Mouse (Mus musculus) midbrain, postnatal 0 days (tissue): ENCODE data around the gene Pnck. TPM values are rescaled to one million over a fixed set of nuclear protein-coding genes. Genes with fewer than 3 reads are reported as not detected.

Experiments used
- ATAC-seq: fragments of 200-750 bp; cut with Nextera tagmentation; 2 replicates; pipeline ENCODE4 v1.8.0; 2017; ENCODE audit warnings: moderate number of reproducible peaks, mild to moderate bottlenecking, moderate TSS enrichment, moderate library complexity; ENCODE audit not compliant: low FRiP score
- DNase-seq: peaks from one replicate; pipeline ENCODE4 v3.0.0-alpha.2; 2015; ENCODE audit warnings: low spot score
- H3K27ac ChIP-seq: fragments of 300-500 bp; sonication (generic); 2 replicates; pipeline ENCODE4 v1.5.1; 2014; ENCODE audit warnings: low read depth, mild to moderate bottlenecking, low read length, mixed read lengths
- H3K27me3 ChIP-seq: fragments of 300-500 bp; sonication (generic); 2 replicates; pipeline ENCODE4 v1.6.1; 2014; ENCODE audit warnings: low read length, control low read depth, mixed read lengths; ENCODE audit not compliant: insufficient read depth
- H3K36me3 ChIP-seq: fragments of 300-500 bp; sonication (generic); 2 replicates; pipeline ENCODE4 v1.6.1; 2014; ENCODE audit warnings: low read length, control low read depth, mixed read lengths; ENCODE audit not compliant: insufficient read depth
- H3K4me1 ChIP-seq: fragments of 300-500 bp; sonication (generic); 2 replicates; pipeline ENCODE4 v1.6.1; 2014; ENCODE audit warnings: mild to moderate bottlenecking, control low read depth, antibody characterized with exemption, low read length, mixed read lengths; ENCODE audit not compliant: insufficient read depth
- H3K4me2 ChIP-seq: fragments of 300-500 bp; sonication (generic); 2 replicates; pipeline ENCODE4 v1.6.1; 2014; ENCODE audit warnings: low read depth, mild to moderate bottlenecking, low read length, mixed read lengths; ENCODE audit not compliant: poor library complexity, severe bottlenecking
- H3K4me3 ChIP-seq: fragments of 300-500 bp; sonication (generic); 2 replicates; pipeline ENCODE4 v1.5.1; 2014; ENCODE audit warnings: low read depth, mild to moderate bottlenecking, low read length, moderate library complexity
- H3K9ac ChIP-seq: fragments of 300-500 bp; sonication (generic); replicated peaks from 2 replicates; pipeline ENCODE4 v1.6.1; 2014; ENCODE audit warnings: mild to moderate bottlenecking, low read length, moderate library complexity, mixed read lengths; ENCODE audit not compliant: poor library complexity, severe bottlenecking
- H3K9me3 ChIP-seq: fragments of 300-500 bp; sonication (generic); 2 replicates; pipeline ENCODE4 v1.6.1; 2016; ENCODE audit warnings: low read length, control low read depth
- CTCF ChIP-seq: IDR thresholded peaks from 2 replicates; pipeline ENCODE4 v1.5.1; 2016; ENCODE audit warnings: antibody characterized with exemption, mild to moderate bottlenecking
- WGBS: fragments of 180-500 bp; shearing (Covaris S2); extraction: QIAGEN DNeasy Blood & Tissue Kit; methylation state at CpG from one replicate; pipeline ENCODE4 v1.1.7; 2014; 5-methylcytosine and 5-hydroxymethylcytosine counted together
- polyA plus RNA-seq: library from polyadenylated mRNA; unstranded; fragments of >200 nt; fragmentation: Nextera tagmentation; extraction: Ambion mirVana; gene quantifications from 2 replicates; pipeline ENCODE4 v1.2.1, GENCODE M21; 2015
- total RNA-seq: library from RNA; depleted of rRNA; stranded (reverse); fragments of >200 nt; gene quantifications from 2 replicates; pipeline ENCODE4 v1.2.3, GENCODE M21; 2014

The Pnck gene
- total and polyA plus RNA-seq, 2 experiments from 2014 or later = 136 to 159 TPM

DNA sequence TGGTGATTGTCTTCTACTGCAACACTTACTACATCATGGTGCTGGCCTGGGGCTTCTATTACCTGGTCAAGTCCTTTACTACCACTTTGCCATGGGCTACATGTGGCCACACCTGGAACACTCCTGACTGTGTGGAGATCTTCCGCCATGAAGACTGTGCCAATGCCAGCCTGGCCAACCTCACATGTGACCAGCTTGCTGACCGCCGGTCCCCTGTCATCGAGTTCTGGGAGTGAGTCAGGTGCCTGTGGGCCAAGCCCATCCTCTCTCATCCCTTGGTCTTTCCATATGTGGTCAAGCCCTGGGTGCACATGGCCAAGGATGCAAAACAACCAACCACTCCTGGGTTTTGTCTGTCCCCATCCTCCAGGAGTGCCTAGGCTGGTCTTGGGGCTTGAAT, 16.8 kb upstream of the Pnck start:
- Histone ChIP-seq H3K36me3 (peaks cover 20% of the 10 kb centered on the region), H3K27ac (no peak overlapping the region), H3K9ac (no peak overlapping the region), H3K4me2 (no peak overlapping the region), H3K4me1 (no peaks in the 10 kb centered on the region), H3K27me3 (no peaks in the 10 kb centered on the region), H3K4me3 (no peak overlapping the region), H3K9me3 (no peaks in the 10 kb centered on the region)
- WGBS = 97% methylated on average over 4 of the region's 4 CpGs
- ATAC-seq (no peak), DNase-seq (no peak)
- TF ChIP-seq CTCF = no peak

DNA sequence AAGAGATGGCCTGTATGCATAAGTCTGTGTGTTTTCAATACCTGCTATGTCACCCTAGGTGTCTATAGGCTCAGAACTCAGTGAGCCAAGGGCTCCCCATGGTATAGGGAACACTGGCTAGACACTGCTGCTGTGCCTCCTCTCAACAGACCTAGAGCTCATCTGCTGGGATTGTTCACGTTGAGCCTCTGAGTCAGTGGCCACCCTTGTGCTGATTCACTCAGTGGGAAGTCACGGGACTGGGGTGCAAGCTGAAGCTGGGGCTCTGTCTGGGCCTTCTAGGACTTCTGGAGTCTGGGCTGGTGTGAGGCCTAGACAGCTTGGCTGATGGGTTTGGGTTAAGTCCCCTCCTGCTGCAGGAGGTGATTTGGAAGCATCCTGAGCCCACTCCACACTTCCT, 15.3 kb upstream of the Pnck start:
- no peaks in the 10 kb centered on the region for H3K27me3 ChIP-seq
- H3K9me3 ChIP-seq = no peaks in the 10 kb centered on the region
- WGBS = 71% methylated on average over 2 of the region's 2 CpGs
- ATAC-seq (no peak), DNase-seq (no peak)
- no peak overlapping the region for H3K9ac ChIP-seq
- no peaks in the 10 kb centered on the region for H3K4me1 ChIP-seq
- no peak for TF ChIP-seq CTCF
- peak overlapping the region; percentile 71 for H3K4me2 ChIP-seq
- no peak overlapping the region for H3K27ac ChIP-seq
- peak overlapping the region; percentile 53; the same call in 1 of the 2 replicates for H3K4me3 ChIP-seq
- H3K36me3 ChIP-seq = peaks cover 11% of the 10 kb centered on the region

DNA sequence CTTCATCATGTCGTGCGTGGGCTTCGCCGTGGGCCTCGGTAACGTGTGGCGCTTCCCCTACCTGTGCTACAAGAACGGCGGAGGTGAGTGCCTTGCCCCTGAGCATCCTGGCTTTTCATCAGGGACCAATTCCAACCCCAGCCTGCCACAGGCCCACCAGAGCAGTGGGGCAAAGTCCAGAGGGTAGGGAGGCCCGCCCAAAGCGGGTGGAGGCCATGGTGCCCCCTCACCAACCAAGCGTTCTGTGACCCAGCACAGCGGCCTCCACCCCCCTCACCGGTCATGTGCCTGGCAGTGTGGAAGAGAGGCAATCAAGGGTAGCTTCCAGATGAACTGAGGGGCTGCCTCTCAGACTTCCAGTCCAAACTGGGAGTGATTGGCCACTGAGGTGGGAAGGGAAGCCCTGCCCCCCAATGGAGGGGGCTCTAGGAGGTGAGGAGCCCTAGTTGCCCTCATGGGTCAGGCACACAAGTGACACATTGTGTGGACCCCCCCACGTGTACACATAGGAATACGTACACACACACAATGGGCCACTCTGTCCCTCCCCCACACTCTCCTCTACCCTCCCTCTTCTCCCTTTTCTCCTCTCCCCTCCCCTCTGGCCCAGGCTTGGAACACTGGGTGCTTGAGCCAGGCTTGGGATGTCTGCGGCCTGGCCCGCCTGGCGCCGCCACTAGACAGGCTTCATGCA, 14.2 kb upstream of the Pnck start:
- peak; percentile 34 for DNase-seq

DNA sequence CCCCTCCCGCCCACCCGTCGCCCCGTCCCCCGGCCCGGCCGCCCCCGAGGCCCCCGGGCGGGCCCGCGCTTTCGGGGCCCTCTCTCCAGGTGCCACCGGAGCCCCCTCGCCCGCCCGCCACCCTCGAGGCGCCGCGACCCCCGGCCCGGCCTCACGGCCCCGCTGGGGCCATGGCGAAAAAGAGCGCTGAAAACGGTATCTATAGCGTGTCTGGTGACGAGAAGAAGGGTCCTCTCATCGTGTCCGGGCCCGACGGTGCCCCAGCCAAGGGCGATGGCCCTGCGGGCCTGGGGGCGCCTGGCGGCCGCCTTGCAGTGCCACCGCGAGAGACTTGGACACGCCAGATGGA, 13.7 kb upstream of the Pnck start:
- no peak for TF ChIP-seq CTCF
- H3K9ac ChIP-seq = peak overlapping the region; percentile 76
- WGBS = 23% methylated on average over 32 of the region's 42 CpGs
- H3K9me3 ChIP-seq = no peaks in the 10 kb centered on the region
- H3K27ac ChIP-seq = peak overlapping the region; percentile 51; the same call in 1 of the 2 replicates
- H3K4me3 ChIP-seq = peak overlapping the region; percentile 53
- peak; percentile 15; the same call in 1 of the 2 replicates for ATAC-seq
- DNase-seq = no peak
- no peaks in the 10 kb centered on the region; the same call in 1 of the 2 replicates for H3K36me3 ChIP-seq
- no peaks in the 10 kb centered on the region for H3K27me3 ChIP-seq
- H3K4me2 ChIP-seq = peak overlapping the region; percentile 71
- no peaks in the 10 kb centered on the region for H3K4me1 ChIP-seq

More for the DNA sequence above, 14.2 kb upstream of the Pnck start:
- Histone ChIP-seq H3K36me3 (no peaks in the 10 kb centered on the region; the same call in none of the 2 replicates), H3K9ac (peak overlapping the region; percentile 76), H3K4me1 (no peaks in the 10 kb centered on the region), H3K4me2 (peak overlapping the region; percentile 71), H3K9me3 (no peaks in the 10 kb centered on the region), H3K27me3 (no peaks in the 10 kb centered on the region), H3K27ac (peak overlapping the region; percentile 51; the same call in 1 of the 2 replicates), H3K4me3 (peak overlapping the region; percentile 53)
- no peak for TF ChIP-seq CTCF
- WGBS = 31% methylated on average over 20 of the region's 20 CpGs
- ATAC-seq = peak; percentile 50

DNA sequence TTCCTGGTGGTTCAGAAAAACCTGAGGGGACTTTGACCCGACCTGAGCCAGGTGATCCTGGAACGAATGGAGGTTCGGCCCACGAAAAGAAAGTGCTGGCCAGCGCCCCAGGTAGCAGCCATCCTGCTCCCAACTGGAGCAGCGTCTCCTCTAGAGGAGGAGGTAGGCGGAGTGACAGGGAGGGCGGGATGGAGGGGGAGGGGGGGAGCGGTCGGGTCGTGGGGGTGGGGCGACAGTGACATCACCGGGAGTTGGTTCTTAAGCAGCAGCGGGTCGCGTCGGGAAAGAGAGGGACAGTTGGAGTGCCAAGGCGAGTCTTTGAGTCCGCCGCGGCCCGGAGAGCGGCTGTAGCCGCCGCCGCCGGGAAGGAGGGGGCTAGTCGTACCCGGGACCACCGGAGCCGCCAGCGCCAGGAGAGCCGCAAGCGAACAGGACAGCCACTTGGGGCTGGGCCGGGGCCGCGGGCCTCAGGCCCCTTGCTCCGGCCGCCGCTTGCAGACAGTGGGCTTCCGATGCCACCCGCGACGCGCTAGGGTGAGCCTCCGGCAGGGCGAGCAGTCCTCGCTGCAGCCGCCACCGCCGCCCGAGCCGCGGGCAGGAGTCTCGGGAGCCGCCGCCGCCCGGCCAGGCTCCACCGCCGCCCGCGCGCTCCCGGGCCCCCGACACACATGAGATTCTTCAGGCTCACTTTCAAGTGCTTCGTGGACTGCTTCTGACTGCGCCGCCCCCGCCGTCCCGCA, 13.1 kb upstream of the Pnck start, which contains the start of gene Slc6a8:
TSS of gene Slc6a8 (plus strand) at position 272 of the 740 bp plus-strand sequence.
- 10% methylated on average over 36 of the region's 72 CpGs for WGBS
- Histone ChIP-seq H3K4me2 (peak within 1 kb of the TSS; percentile 71), H3K9ac (peak within 1 kb of the TSS; percentile 76), H3K36me3 (no peaks in the 10 kb centered on the region; the same call in 1 of the 2 replicates), H3K27me3 (no peaks in the 10 kb centered on the region), H3K4me3 (peak within 1 kb of the TSS; percentile 53), H3K9me3 (no peaks in the 10 kb centered on the region), H3K27ac (peak within 1 kb of the TSS; percentile 51; the same call in 1 of the 2 replicates), H3K4me1 (no peaks in the 10 kb centered on the region)
- peak; percentile 64 for ATAC-seq
- peak; percentile 78 for DNase-seq
- TF ChIP-seq CTCF = no peak

DNA sequence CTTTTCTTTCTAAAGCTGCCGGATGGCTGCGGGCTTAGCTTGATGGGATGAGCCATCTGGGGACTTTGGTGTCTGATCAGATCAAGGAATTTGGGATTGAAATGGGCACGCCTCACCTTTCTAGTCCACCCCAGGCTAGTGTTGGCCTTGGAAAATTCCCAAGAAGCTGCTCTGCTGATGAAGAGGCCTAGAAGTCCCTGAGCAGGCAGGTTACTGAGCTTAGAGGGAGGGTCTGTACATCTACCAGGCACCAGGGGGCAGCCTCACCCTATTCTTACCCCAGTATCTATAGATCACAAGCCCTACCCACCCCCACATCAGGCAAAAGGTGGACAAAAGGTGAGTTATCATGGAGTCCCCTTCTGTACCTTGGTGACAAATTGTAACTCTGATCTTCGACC, 12.1 kb upstream of the Pnck start:
- Histone ChIP-seq H3K27me3 (no peaks in the 10 kb centered on the region), H3K36me3 (no peaks in the 10 kb centered on the region), H3K27ac (no peak overlapping the region), H3K4me1 (no peaks in the 10 kb centered on the region), H3K4me2 (no peak overlapping the region), H3K9me3 (no peaks in the 10 kb centered on the region), H3K9ac (no peak overlapping the region), H3K4me3 (no peak overlapping the region)
- TF ChIP-seq CTCF = peak; percentile 55
- 51% methylated on average over 4 of the region's 4 CpGs for WGBS
- peak; percentile 75 for ATAC-seq
- DNase-seq = peak; percentile 58
